Mouse (Mus musculus): ENCODE measurements around the gene Neu4.
"Not testable (repeated sequence)": the region's sequence is repeated elsewhere in the genome, so short reads cannot be mapped to it uniquely, and the experiment has no call there.

Gene Neu4

DNA sequence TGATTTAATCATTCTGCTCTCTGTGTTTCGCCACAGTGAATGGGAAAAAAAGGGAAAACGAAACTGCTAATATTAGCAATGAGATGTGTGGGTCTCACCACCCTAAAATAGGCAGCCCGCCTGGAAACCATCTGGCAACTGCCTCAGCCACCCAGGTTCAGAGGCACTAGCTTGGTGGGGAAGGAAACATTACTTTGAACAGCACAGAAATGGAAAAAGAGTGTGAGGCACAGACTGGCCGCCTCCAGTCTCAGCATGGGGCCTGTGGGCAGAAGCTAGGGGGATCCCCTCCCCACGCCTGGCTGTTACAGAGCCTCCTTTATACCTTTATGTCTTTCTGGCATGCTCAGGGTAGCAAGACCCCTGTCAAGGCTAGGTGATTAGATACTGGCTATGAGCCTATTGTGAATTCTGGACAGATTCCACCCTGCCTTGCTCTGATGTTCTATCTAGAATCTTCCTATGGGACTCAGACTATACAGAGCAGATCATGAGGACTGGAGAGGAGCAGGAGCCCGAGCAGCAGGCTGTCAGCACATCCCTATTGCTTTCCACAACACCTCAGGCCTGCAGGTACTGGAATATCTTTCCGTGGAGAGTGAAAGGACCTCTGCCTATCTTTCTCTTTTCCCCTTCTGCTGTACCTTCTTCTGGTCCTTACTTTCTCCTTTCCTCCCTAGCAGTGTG, 33.4 kb downstream of the Neu4 start:
- no peak for DNase-seq (ENCODE audit: low spot score)

DNA sequence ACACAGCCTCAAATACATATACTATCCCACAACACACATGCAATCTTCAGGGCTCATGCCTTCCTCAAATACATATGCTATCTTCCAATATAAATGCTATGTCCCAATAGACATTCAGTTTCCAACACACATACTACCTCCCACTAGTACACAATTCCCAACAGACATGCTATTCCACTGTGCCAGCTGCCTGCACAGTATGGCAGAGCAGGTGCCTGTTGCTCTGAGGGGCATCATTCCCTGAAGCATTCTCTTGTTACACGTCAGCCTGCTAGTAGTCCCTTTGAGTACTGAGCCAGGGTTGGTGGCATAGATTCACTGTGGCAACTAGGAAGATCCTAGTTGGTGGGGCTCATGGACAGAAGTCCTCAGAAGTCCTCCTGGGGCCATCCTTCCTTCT, 34.2 kb downstream of the Neu4 start:
- DNase-seq (ENCODE audit: low spot score) = no peak

DNA sequence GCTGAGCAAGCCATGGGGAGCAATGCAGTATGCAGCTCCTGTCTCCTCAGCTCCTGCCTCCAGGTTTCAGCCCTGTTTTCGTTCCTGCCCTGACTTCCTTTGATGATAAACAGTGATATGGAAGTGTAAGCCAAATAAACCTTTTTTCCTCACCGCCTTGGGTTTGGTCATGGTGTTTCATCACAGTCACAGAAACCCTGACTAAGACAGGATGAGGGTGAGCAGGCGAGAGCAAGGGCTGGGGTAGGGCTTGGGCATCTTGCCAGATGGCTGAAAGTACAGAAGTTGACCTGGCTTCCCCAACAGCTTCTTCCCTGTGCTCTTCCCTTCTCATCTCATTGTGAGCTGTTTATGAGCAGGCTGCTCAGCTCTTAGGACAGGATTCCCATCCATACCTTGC, 35.7 kb downstream of the Neu4 start:
- DNase-seq (ENCODE audit: low spot score) = no peak

DNA sequence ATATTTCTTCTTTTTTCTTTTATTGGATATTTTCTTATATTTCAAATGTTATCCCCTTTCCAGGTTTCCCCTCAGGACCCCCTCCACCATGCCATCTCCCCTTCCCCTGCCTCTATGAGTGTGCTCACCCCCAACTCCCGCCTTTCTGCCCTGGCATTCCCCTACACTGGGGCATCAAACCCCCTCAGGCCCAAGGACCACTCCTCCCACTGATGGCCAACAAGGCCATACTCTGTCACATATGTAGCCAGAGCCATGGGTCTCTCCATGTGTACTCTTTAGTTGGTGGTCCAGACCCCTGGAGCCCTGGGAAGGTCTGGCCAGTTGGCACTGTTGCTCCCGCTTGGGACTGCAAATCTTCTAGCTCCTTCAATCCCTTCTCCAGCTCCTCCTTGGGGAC, 37.1 kb downstream of the Neu4 start:
- DNase-seq (ENCODE audit: low spot score) = no peak

DNA sequence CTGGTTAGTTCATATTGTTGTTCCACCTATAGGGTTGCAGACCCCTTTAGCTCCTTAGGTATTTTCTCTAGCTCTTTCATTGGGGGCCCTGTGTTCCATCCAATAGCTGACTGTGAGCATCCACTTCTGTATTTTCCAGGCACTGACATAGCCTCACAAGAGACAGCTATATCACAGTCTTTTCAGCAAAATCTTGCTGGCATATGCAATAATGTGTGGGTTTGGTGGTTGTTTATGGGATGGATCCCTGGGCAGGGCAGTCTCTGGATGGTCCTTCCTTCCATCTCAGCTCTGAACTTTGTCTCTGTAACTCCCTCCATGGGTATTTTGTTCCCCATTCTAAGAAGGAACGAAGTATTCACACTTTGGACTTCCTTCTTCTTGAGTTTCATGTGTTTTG, 38.0 kb downstream of the Neu4 start:
- DNase-seq (ENCODE audit: low spot score) = not testable (repeated sequence)

DNA sequence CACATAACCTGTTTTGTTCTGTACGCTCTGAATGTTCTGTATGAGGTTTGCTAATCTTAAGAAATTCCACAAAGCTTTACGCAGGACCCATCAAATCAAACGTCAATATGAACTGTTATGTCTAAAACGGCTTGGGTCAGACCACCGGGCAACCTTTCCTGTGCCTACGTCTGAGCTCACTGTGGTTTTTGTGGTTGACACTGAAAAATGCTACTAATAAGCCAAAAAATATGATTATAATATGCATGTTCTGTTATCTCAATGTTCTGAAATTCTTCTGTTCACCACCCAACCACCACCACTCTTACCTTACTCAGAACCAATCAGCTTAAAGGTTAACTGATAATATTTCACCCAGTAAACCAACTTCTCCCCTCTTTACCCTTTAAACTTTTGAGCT, 54.5 kb downstream of the Neu4 start:
- no peak for DNase-seq (ENCODE audit: low spot score)

DNA sequence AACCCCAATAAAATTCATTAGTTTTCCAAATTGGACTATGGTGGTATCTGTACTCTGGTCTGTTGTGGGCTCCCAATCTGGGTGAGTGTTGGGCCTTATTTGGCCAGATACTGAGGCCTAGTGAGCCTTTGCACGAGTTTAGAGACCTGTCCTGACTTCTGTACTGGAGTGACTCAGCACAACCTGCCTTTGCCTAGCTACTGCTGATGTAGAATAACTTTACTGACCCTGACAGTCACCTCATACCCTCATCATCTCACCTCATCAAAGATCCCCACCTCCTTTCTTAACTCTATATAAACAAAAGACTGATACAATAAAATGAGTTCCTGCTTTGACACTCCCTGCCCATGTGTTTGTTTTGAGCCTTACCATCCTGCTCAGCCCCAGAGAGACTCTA, 56.5 kb downstream of the Neu4 start:
- no peak for DNase-seq (ENCODE audit: low spot score)
